Mouse (Mus musculus) ES-Bruce4 (cell line): ENCODE data around the gene Tomm40. TPM values are rescaled to one million over a fixed set of nuclear protein-coding genes. Genes with fewer than 3 reads are reported as not detected.
A peak's percentile ranks its signal among the peaks of the same experiment; 100 is the strongest.

Source experiments
- H3K27ac ChIP-seq: 2 replicates; pipeline ENCODE4 v1.5.1; 2012; ENCODE audit warnings: low read length, inconsistent platforms; ENCODE audit not compliant: insufficient read depth
- H3K27me3 ChIP-seq: 2 replicates; pipeline ENCODE4 v1.6.1; 2012; ENCODE audit warnings: mild to moderate bottlenecking, low read length, inconsistent platforms; ENCODE audit not compliant: control insufficient read depth, poor library complexity, insufficient read depth, severe bottlenecking
- H3K36me3 ChIP-seq: 2 replicates; pipeline ENCODE4 v1.6.1; 2012; ENCODE audit warnings: inconsistent platforms, mild to moderate bottlenecking, low read length, moderate library complexity; ENCODE audit not compliant: control insufficient read depth, poor library complexity, insufficient read depth, severe bottlenecking
- H3K4me1 ChIP-seq: one replicate; pipeline ENCODE4 v1.8.1; 2011; ENCODE audit warnings: low read length; ENCODE audit not compliant: control insufficient read depth, insufficient read depth
- H3K4me3 ChIP-seq: 2 replicates; pipeline ENCODE4 v1.5.1; 2011; ENCODE audit warnings: low read depth, mild to moderate bottlenecking, low read length
- H3K9ac ChIP-seq: 2 replicates; pipeline ENCODE4 v1.6.1; 2012; ENCODE audit warnings: low read depth, mild to moderate bottlenecking, inconsistent platforms; ENCODE audit not compliant: poor library complexity, severe bottlenecking
- H3K9me3 ChIP-seq: replicated peaks from 2 replicates; pipeline ENCODE4 v1.6.1; 2012; ENCODE audit warnings: mild to moderate bottlenecking, low read length, inconsistent platforms; ENCODE audit not compliant: control insufficient read depth, poor library complexity, insufficient read depth, severe bottlenecking
- CTCF ChIP-seq: IDR thresholded peaks from one replicate; pipeline ENCODE4 v1.8.1; 2011; ENCODE audit warnings: low read depth, low read length
- EP300 ChIP-seq: IDR thresholded peaks from 2 replicates; pipeline ENCODE4 v1.6.1; 2011; ENCODE audit warnings: low read depth, low read length; ENCODE audit not compliant: insufficient read depth
- POLR2A ChIP-seq: IDR thresholded peaks from one replicate; pipeline ENCODE4 v1.8.1; 2011; ENCODE audit warnings: low read length; ENCODE audit not compliant: insufficient read depth
- polyA plus RNA-seq: library from polyadenylated mRNA; stranded (reverse); fragments of >200 nt; gene quantifications from 2 replicates; pipeline ENCODE4 v1.2.4, GENCODE M21; 2011; ENCODE audit warnings: low read depth; ENCODE audit not compliant: missing spikeins, insufficient read depth, insufficient read length

Tomm40 gene
- polyA plus RNA-seq, 1 experiment: 68.2 TPM

GRCm38 (mm10) chr7:19750217-19751069, 35.2 kb upstream of the Tomm40 start, which contains the start of gene Nectin2:
TSS of gene Nectin2 (minus strand) at chr7:19750483.
- H3K4me3 ChIP-seq: peak within 1 kb of the TSS; percentile 84
- H3K4me1 ChIP-seq: peaks cover 9% of the 10 kb centered on the region
- 0 out of 2 replicates have a peak, but pooled peaks have one; percentile 57 for TF ChIP-seq EP300
- peak; percentile 80 for TF ChIP-seq CTCF
- no peak for TF ChIP-seq POLR2A
- H3K27ac ChIP-seq: peak within 1 kb of the TSS; percentile 36; the same call in 1 of the 2 replicates
- H3K27me3 ChIP-seq: no peaks in the 10 kb centered on the region
- peak within 1 kb of the TSS; percentile 79 for H3K9ac ChIP-seq
- no peaks in the 10 kb centered on the region for H3K9me3 ChIP-seq
- H3K36me3 ChIP-seq: no peaks in the 10 kb centered on the region

- Histone ChIP-seq H3K9ac (peak overlapping the region; percentile 79), H3K4me3 (peak overlapping the region; percentile 84), H3K27ac (peak overlapping the region; percentile 12; the same call in 1 of the 2 replicates), H3K4me1 (peaks cover 11% of the 10 kb centered on the region), H3K9me3 (no peaks in the 10 kb centered on the region), H3K27me3 (no peaks in the 10 kb centered on the region), H3K36me3 (no peaks in the 10 kb centered on the region)
- peak; percentile 86 for TF ChIP-seq CTCF
- TF ChIP-seq POLR2A: peak; percentile 54
- TF ChIP-seq EP300: peak; percentile 72
These were observed 34.4 kb upstream of the Tomm40 start for GRCm38 (mm10) chr7:19749389-19750216.

DNA sequence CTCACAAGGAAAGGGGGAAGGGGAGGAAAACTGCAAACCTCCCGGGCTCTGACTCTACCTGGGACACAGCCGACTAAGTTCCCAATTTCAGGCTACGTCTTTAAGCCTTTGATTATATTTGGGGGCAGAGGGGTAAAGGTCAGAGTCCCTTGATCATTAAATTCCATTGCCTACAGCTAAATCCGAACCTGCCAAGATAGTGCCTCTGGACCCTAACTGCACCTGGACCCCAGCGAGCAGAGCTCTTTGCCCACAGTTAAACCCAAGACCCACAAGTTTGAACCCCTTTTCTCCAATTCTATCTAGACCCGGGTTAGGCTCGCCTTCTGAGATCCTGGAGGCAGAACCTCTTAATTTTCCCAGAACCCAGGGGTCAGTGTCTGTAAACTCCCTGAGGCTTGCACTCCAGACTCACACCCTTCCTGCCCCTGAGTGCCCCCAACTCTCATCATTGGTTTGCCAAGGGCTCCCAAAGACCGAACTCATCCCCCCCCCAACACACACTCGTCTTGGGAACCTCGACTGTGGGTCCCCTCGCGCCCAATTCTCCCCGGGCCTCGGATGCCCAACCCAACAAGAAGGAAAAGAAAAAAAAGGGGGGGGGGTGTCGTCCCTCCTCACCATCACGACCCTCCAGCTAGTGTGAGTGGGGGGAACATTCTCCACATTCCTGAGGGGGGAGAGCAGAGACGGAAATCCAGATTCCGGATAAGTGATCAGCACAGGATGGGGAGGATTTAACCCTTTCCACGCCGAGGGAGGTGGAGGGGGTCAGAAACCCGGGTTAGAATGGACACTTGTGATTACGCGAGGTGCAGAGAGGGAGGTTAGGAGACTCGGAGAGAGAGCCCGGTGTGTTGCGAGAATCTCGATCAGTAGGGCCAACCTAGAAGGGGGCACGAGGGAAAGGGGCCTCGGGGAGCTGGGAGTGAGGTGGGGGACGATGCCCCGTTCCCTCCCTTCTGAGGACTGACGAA, 33.3 kb upstream of the Tomm40 start:
- peaks cover 18% of the 10 kb centered on the region for H3K4me1 ChIP-seq
- H3K9me3 ChIP-seq: no peaks in the 10 kb centered on the region
- H3K9ac ChIP-seq: peak overlapping the region; percentile 79
- peak overlapping the region; percentile 84 for H3K4me3 ChIP-seq
- H3K36me3 ChIP-seq: peaks cover 10% of the 10 kb centered on the region
- no peaks in the 10 kb centered on the region for H3K27me3 ChIP-seq
- peak overlapping the region; percentile 73 for H3K27ac ChIP-seq
- no peak for TF ChIP-seq CTCF
- no peak for TF ChIP-seq POLR2A
- TF ChIP-seq EP300: 0 out of 2 replicates have a peak, but pooled peaks have one; percentile 59

DNA sequence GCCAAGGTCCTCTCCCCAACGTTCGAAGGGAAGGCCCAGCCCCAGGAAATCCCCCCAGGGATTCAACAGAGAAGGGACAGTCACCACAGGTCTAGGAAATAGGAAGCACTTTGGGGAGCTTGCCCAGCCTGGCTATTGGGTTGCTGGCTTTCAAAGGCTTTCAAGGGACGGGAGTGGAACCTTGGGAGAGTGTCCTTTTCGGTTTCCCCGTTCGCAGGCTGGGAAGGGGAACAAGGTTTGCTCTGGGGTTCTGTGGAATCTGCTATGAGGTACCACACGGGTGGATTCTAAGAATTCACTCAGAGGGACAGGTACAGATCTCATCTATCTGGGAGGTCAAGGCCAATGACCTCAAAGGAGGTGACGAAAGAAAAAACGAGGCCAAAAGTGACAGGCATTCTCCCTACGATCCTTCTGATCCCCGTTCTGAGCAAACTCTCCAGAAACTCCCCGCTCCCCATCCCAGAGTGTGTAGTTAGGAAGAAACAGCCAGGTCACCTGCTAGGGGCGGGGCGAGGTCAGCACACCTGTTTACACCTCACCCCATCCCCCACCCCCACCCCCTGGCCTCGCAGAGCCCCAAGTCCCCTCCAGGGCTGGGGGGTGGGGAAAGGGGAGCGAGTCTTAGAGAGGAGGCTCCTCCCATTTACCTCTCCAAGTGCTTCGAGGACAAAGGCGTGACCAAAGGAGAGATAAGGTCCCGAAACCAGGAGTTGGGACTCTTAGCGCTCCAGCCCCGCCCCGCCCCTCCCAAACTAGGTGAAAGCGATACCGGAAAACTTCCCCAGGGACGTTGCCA, 32.4 kb upstream of the Tomm40 start:
- Histone ChIP-seq H3K27me3 (no peaks in the 10 kb centered on the region), H3K9ac (peak overlapping the region; percentile 79), H3K27ac (peak overlapping the region; percentile 41), H3K4me1 (peaks cover 21% of the 10 kb centered on the region), H3K36me3 (peaks cover 15% of the 10 kb centered on the region), H3K9me3 (no peaks in the 10 kb centered on the region), H3K4me3 (peak overlapping the region; percentile 84)
- TF ChIP-seq EP300 (peak; percentile 87), CTCF (no peak)
